Mouse (Mus musculus): ENCODE results near the gene Gm49321.

DNA sequence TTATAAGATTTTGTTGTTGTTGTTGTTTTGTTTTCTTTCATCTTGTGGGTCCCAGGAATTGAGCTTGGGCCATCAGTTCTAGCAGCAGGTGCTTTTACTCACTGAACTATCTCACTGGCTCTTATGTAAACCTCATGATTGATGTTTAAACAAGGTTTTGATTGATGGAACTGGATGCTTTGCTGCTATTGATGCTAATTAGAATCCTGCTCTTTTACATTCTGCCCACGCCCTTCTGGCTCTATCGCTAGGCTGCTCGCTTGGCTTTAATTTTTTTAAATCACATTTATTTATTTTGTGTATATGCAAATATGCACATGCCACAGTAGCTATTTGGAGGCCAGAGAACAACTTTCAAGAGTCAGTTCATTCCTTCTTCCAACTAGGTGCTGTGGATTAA is 20.2 kb downstream of the Gm49321 start:
- no peak for TF ChIP-seq CTCF (IDR thresholded peaks at IDR 0.05; ENCODE audit: low read depth, low read length)
- TF ChIP-seq POLR2A (IDR thresholded peaks at IDR 0.05; ENCODE audit: insufficient read depth, low read length), result no peak

All from ES-Bruce4 (cell line).